Mouse (Mus musculus): ENCODE measurements around the gene Ap4e1. TPM values are rescaled to one million over a fixed set of nuclear protein-coding genes. Genes with fewer than 3 reads are reported as not detected.

Ap4e1 gene
- 11.9 and 12.3 TPM in 2 replicates for polyA plus RNA-seq (2016; fragmentation: Nextera tagmentation; extraction: Ambion mirVana)

DNA sequence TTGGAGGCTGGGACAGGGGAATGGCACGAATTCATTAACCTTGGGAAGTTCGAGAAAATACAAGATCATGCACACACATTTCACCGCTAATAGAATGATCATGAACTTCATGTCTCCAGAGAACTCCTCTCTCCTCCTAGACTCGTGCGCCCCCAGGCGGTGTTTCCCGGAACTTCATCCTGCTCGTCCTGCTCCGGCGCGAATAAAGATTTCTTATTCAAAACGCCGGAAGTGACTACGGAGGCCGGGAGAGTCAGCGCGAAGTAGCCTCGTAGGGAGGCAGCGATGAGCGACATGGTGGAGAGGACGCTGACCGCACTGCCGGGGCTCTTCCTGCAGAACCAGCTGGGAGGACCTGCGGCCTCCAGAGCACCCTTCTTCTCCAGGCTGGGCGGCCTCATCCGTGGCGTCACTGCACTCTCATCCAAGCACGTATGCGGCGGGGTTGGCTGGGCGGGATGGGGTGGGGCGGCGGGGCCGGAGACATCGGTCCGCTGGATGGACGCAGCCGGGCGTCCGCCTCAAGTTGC is at the start of gene Ap4e1:
Ap4e1 (plus strand) TSS at position 249 of the 530 bp plus-strand sequence.
- H3K9ac ChIP-seq: peak within 1 kb of the TSS; percentile 91
- peaks cover 13% of the 10 kb centered on the region for H3K4me1 ChIP-seq (replicated peaks)
- peak within 1 kb of the TSS; percentile 86 for H3K4me2 ChIP-seq
- H3K36me3 ChIP-seq: peaks cover 21% of the 10 kb centered on the region
- peak within 1 kb of the TSS; percentile 52 for H3K27ac ChIP-seq (ENCODE audit: poor library complexity, severe bottlenecking)
- peak; percentile 85 for ATAC-seq (ENCODE audit: insufficient number of reproducible peaks, low FRiP score)
- WGBS: under 1% methylated on average over 40 of the region's 40 CpGs
- H3K4me3 ChIP-seq: peak within 1 kb of the TSS; percentile 88
- H3K9me3 ChIP-seq (replicated peaks): no peaks in the 10 kb centered on the region
- H3K27me3 ChIP-seq (replicated peaks): no peaks in the 10 kb centered on the region

DNA sequence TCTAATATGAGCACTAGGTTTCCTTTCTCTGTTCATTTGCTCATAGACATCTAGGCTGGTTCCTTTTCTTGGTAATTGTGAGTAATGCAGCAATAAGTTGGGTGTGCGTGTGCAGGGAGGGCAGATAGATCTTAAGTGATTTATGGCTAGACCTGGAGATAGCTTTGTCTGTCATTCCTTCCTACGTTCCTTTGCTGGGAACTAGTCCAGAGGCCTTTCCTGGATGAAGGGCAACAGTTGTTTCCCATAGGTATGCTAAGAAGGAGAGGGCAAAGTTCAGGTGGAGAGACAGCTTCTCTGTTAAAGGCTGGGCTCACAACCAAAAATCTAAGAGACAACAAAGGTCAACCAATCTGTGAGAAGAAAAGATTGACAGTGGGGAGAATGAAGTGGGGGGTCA is 46.8 kb upstream of the Ap4e1 start:
- no peak overlapping the region for H3K4me3 ChIP-seq
- no peak overlapping the region for H3K27ac ChIP-seq (ENCODE audit: poor library complexity, severe bottlenecking)
- no peaks in the 10 kb centered on the region for H3K27me3 ChIP-seq (replicated peaks)
- no peak for ATAC-seq (ENCODE audit: insufficient number of reproducible peaks, low FRiP score)
- WGBS: 62% methylated on average over 2 of the region's 2 CpGs
- no peak overlapping the region for H3K4me2 ChIP-seq
- no peaks in the 10 kb centered on the region for H3K36me3 ChIP-seq
- no peaks in the 10 kb centered on the region for H3K9me3 ChIP-seq (replicated peaks)
- H3K9ac ChIP-seq: no peak overlapping the region
- no peaks in the 10 kb centered on the region for H3K4me1 ChIP-seq (replicated peaks)

DNA sequence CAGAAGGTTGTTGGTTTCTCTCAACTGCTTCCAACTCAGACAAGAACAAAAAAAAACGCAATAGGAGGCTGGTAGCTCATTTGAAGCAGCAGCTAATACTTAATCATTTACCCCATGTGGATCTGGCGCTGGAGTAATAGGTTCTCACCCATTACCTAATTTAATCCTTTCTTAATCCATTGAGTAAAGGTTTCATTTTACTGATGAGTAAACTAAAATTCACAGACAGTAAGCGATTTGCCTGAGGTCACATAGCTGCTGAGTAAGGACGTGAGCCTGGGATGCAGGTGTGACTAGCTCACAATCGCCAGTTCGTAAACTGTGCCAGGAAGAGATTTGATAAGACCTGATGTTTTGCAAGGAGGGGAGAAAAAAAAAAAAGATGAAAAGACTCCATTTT is 31.1 kb upstream of the Ap4e1 start:
- Histone ChIP-seq H3K4me2 (no peak overlapping the region), H3K36me3 (no peaks in the 10 kb centered on the region), H3K9me3 (replicated peaks) (no peaks in the 10 kb centered on the region), H3K9ac (no peak overlapping the region), H3K27me3 (replicated peaks) (no peaks in the 10 kb centered on the region), H3K27ac (ENCODE audit: poor library complexity, severe bottlenecking) (no peak overlapping the region), H3K4me3 (no peak overlapping the region), H3K4me1 (replicated peaks) (no peaks in the 10 kb centered on the region)
- no peak for ATAC-seq (ENCODE audit: insufficient number of reproducible peaks, low FRiP score)
- WGBS: 68% methylated on average over 6 of the region's 6 CpGs

DNA sequence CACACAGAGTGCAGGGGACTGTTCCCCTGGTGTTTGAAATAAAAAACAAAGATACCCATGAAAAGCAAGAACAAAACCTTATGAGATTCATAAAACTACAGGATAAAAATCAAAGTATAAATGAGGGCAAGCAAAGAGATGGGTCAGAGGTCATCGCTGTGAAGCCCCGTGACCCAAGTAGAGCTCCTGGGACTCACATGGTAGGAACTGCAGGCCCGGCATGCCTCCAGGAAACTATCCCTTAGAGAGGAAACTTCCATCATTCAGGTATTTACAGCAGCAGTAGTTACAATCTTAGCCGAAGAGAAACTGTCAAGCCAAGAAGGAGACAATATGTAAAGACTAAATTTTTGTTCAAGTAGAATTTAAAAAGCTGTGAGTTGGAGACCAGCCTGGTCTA is 25.3 kb upstream of the Ap4e1 start:
- no peaks in the 10 kb centered on the region for H3K9me3 ChIP-seq (replicated peaks)
- WGBS: 70% methylated on average over 4 of the region's 4 CpGs
- no peak overlapping the region for H3K4me3 ChIP-seq
- H3K4me2 ChIP-seq: no peak overlapping the region
- H3K27me3 ChIP-seq (replicated peaks): no peaks in the 10 kb centered on the region
- no peak overlapping the region for H3K9ac ChIP-seq
- no peaks in the 10 kb centered on the region for H3K36me3 ChIP-seq
- H3K4me1 ChIP-seq (replicated peaks): no peaks in the 10 kb centered on the region
- no peak for ATAC-seq (ENCODE audit: insufficient number of reproducible peaks, low FRiP score)
- H3K27ac ChIP-seq (ENCODE audit: poor library complexity, severe bottlenecking): no peak overlapping the region

GRCm38 (mm10) chr2:126989919-126990318 is 18.6 kb upstream of the Ap4e1 start:
- Histone ChIP-seq H3K27me3 (replicated peaks) (no peaks in the 10 kb centered on the region), H3K27ac (ENCODE audit: poor library complexity, severe bottlenecking) (no peak overlapping the region), H3K9ac (no peak overlapping the region), H3K4me1 (replicated peaks) (no peaks in the 10 kb centered on the region), H3K4me3 (no peak overlapping the region), H3K36me3 (no peaks in the 10 kb centered on the region), H3K4me2 (no peak overlapping the region), H3K9me3 (replicated peaks) (no peaks in the 10 kb centered on the region)
- ATAC-seq (ENCODE audit: insufficient number of reproducible peaks, low FRiP score): no peak
- 77% methylated on average over 6 of the region's 6 CpGs for WGBS

GRCm38 (mm10) chr2:126992742-126993141 is 15.8 kb upstream of the Ap4e1 start:
- H3K4me3 ChIP-seq: no peak overlapping the region
- H3K4me1 ChIP-seq (replicated peaks): no peaks in the 10 kb centered on the region
- H3K9me3 ChIP-seq (replicated peaks): no peaks in the 10 kb centered on the region
- H3K27ac ChIP-seq (ENCODE audit: poor library complexity, severe bottlenecking): no peak overlapping the region
- ATAC-seq (ENCODE audit: insufficient number of reproducible peaks, low FRiP score): no peak
- H3K4me2 ChIP-seq: no peak overlapping the region
- H3K36me3 ChIP-seq: no peaks in the 10 kb centered on the region
- no peak overlapping the region for H3K9ac ChIP-seq
- WGBS: 54% methylated on average over 12 of the region's 12 CpGs
- no peaks in the 10 kb centered on the region for H3K27me3 ChIP-seq (replicated peaks)

DNA sequence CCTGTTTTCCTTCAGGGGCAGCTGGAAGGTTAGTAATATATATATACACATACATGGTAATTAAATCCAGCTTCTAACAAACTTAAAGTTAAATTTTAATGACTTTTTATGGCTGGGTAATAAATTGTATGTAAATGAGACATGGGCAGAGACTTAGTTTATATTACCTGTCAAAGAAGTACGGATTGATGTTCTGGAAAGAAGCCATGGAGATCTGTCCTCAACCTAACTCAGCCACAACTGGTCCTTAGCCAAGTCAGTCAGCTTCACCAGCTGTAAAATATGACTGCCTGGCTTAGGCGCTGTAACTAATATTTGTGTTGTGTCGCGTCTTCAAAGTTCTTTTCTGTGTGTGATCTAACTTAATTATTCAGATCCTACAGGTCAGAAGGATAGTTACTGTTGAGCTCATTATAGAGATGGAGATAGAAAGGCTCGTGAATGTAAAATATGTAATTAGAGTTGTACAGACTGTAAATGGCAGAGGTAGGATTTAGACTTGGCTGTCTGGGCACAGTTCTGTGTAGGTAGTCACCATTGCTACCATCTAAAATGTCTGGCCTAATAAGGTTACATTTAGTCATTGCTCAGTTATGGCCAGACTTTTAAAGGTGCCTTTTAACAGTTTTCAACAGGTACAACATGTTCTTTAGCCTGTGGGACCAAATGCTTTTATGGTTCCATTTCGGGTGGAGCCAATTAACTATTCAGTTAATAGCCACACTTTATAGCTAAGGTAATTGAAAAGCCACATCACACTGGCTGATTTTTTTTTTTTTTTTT is 13.9 kb upstream of the Ap4e1 start:
- no peak for ATAC-seq (ENCODE audit: insufficient number of reproducible peaks, low FRiP score)
- Histone ChIP-seq H3K9ac (no peak overlapping the region), H3K9me3 (replicated peaks) (no peaks in the 10 kb centered on the region), H3K27me3 (replicated peaks) (no peaks in the 10 kb centered on the region), H3K4me1 (replicated peaks) (no peaks in the 10 kb centered on the region), H3K27ac (ENCODE audit: poor library complexity, severe bottlenecking) (no peak overlapping the region), H3K4me3 (no peak overlapping the region), H3K36me3 (no peaks in the 10 kb centered on the region), H3K4me2 (no peak overlapping the region)
- 79% methylated on average over 6 of the region's 6 CpGs for WGBS

- Histone ChIP-seq H3K4me1 (replicated peaks) (no peaks in the 10 kb centered on the region), H3K36me3 (no peaks in the 10 kb centered on the region), H3K27ac (ENCODE audit: poor library complexity, severe bottlenecking) (no peak overlapping the region), H3K9ac (no peak overlapping the region), H3K4me3 (peak overlapping the region; percentile 15; the same call in 1 of the 2 replicates), H3K4me2 (peak overlapping the region; percentile 33; the same call in 1 of the 2 replicates), H3K27me3 (replicated peaks) (no peaks in the 10 kb centered on the region), H3K9me3 (replicated peaks) (no peaks in the 10 kb centered on the region)
- WGBS: 15% methylated on average over 5 of the region's 5 CpGs
- ATAC-seq (ENCODE audit: insufficient number of reproducible peaks, low FRiP score): no peak
Measured at GRCm38 (mm10) chr2:126996737-126997136, 11.8 kb upstream of the Ap4e1 start.

DNA sequence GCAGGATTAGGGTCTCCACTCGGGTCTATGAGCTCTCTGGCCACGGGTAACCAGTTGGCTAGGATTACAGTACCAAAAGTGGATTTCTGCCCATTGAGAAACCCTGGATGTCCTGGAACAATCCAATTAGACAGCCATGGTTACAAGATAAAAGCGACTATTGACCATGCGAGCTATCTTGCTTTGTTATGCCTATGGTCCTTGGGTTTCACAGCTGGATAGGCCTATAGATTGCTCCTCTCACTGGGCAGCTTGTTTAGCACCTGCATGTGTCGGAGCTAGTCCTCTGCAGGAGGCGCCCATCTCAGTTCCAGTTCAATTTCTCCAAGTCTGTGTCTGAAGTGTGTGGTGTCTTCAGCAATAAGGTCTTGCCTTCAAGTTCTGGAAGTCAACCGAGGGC is 10.3 kb upstream of the Ap4e1 start:
- 60% methylated on average over 7 of the region's 7 CpGs for WGBS
- no peak for ATAC-seq (ENCODE audit: insufficient number of reproducible peaks, low FRiP score)
- Histone ChIP-seq H3K27me3 (replicated peaks) (no peaks in the 10 kb centered on the region), H3K4me1 (replicated peaks) (no peaks in the 10 kb centered on the region), H3K9ac (no peak overlapping the region), H3K4me2 (no peak overlapping the region), H3K27ac (ENCODE audit: poor library complexity, severe bottlenecking) (no peak overlapping the region), H3K4me3 (no peak overlapping the region), H3K36me3 (no peaks in the 10 kb centered on the region), H3K9me3 (replicated peaks) (no peaks in the 10 kb centered on the region)

DNA sequence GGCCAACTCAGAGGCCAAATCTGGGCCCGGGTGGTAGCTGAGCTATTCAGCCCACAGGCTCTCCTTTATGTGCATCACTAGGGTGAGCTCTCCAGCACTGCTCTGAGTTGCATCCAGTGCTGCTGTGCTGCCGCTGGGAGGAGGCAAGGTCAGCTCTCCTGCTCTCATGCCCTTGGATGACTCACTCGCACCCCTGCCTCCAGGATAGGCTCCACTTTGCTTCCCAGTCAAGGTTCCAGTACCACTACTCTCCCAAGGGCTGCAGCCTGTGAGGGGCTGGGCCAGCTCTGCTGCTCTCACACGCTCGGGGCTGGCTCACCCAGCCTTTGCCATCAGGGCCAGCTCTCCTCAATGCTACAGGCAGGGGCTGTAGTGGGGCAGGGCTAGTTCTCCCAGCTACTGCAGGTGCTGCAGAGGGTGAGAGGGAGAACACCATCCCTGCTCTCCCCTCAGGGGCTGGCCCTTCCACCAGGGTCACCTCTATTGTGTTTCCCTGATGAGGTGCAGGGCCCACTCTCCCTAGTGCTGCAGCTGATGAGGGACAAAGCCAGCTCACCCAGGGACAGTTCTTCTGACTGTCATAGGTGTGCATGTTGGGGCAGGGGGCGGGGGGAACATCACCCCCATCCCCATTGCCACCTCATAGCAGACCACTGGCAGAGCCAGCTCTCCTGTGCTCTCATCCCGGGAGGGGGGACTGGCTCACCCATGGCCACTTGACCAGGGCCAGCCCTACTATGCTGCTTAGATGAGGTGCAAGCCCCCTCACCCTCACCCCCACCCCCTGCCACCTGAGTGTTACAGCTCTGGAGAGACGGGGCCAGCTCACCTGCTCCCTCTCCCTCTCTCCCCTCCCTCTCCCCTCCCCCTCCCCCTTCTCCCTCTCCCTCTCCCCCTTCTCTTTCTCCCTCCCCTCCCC is 7.9 kb upstream of the Ap4e1 start:
- WGBS: 54% methylated on average over 8 of the region's 8 CpGs
- Histone ChIP-seq H3K27me3 (replicated peaks) (no peaks in the 10 kb centered on the region), H3K4me2 (no peak overlapping the region), H3K36me3 (no peaks in the 10 kb centered on the region), H3K27ac (ENCODE audit: poor library complexity, severe bottlenecking) (no peak overlapping the region), H3K4me3 (no peak overlapping the region), H3K4me1 (replicated peaks) (no peaks in the 10 kb centered on the region), H3K9ac (no peak overlapping the region), H3K9me3 (replicated peaks) (no peaks in the 10 kb centered on the region)
- peak; percentile 33; the same call in 1 of the 2 replicates for ATAC-seq (ENCODE audit: insufficient number of reproducible peaks, low FRiP score)

DNA sequence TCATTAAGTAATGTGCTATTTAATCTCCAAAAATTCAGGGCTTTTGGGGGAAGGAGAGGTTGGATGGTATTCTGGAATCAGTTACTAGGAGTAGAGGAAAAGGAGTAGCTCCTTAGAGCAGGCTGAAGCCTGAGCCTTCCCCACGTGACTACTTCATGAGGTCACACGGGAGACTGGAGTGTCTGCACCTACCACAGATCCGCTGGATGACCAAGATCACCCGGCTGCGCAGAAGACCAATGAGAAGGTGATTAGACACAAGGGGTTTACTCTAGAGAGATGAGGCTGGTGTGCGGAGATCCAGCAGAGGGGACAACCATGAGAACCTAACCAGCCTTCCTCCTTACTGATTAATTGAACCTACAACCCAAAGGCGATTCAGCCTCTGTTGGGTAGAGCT is 4.5 kb upstream of the Ap4e1 start:
- no peak for ATAC-seq (ENCODE audit: insufficient number of reproducible peaks, low FRiP score)
- no peaks in the 10 kb centered on the region for H3K27me3 ChIP-seq (replicated peaks)
- no peaks in the 10 kb centered on the region for H3K9me3 ChIP-seq (replicated peaks)
- no peaks in the 10 kb centered on the region for H3K4me1 ChIP-seq (replicated peaks)
- no peak overlapping the region for H3K9ac ChIP-seq
- H3K36me3 ChIP-seq: no peaks in the 10 kb centered on the region
- no peak overlapping the region for H3K27ac ChIP-seq (ENCODE audit: poor library complexity, severe bottlenecking)
- H3K4me3 ChIP-seq: no peak overlapping the region
- no peak overlapping the region for H3K4me2 ChIP-seq
- WGBS: 78% methylated on average over 7 of the region's 7 CpGs
